ENCODE assay signal across 8 mouse cellular contexts in genomic region chrX:151802328-151802955, GRCm38 (mm10). TPM values are rescaled to one million over a fixed set of nuclear protein-coding genes. Genes with fewer than 3 reads are reported as not detected.
DNase-seq lines count a peak whose midpoint lies in the region; ATAC-seq and TF ChIP-seq lines count a peak whose summit lies in the region.

No protein-coding gene starts in this region.

- TF ChIP-seq POLR2A in lung, adult 2 months (IDR thresholded peaks at IDR 0.05; ENCODE audit: borderline replicate concordance, extremely low read depth, low read depth, low read length) = no peak

- WGBS in lung, adult 2 months = 37% methylated on average over 13 of the region's 13 CpGs
- 27% methylated on average over 13 of the region's 13 CpGs for WGBS in forebrain, embryonic 15.5 days
- WGBS in liver, postnatal 0 days (ENCODE audit: insufficient replicate concordance) = 18% methylated on average over 13 of the region's 13 CpGs

- H3K36me3 ChIP-seq in forebrain, embryonic 15.5 days = no peaks in the 10 kb centered on the region
- H3K36me3 ChIP-seq in liver, postnatal 0 days (replicated peaks; ENCODE audit: insufficient read depth, low read length) = no peaks in the 10 kb centered on the region

- peak overlapping the region; percentile 95 for H3K27ac ChIP-seq in forebrain, embryonic 15.5 days (replicated peaks)
- H3K27ac ChIP-seq in liver, postnatal 0 days (ENCODE audit: low read depth) = peak overlapping the region; percentile 99

- DNase-seq in adrenal gland, adult 2 months = peak; percentile 5
- DNase-seq in adrenal gland, adult (ENCODE audit: inconsistent age in 2 of 2, low spot score in 1 of 2) = no peak
- no peak for DNase-seq in lung, adult 2 months
- no peak for DNase-seq in lung, adult 18-20 months
- DNase-seq in liver, postnatal 0 days = no peak
- no peak for DNase-seq in frontal cortex, postnatal 36 days (ENCODE audit: low spot score in 2 of 2)
- DNase-seq in layer of hippocampus, postnatal 36 days = no peak

- peak overlapping the region; percentile 53 for H3K9ac ChIP-seq in forebrain, embryonic 15.5 days (replicated peaks)
- H3K9ac ChIP-seq in liver, postnatal 0 days (replicated peaks) = peak overlapping the region; percentile 57

- no peak for ATAC-seq in forebrain, embryonic 15.5 days (replicated peaks)
- ATAC-seq in liver, postnatal 0 days = no peak

- H3K4me3 ChIP-seq in lung, adult 2 months (replicated peaks; ENCODE audit: extremely low read depth, low read depth, low read length) = peak overlapping the region; percentile 84
- H3K4me3 ChIP-seq in forebrain, embryonic 15.5 days = peak overlapping the region; percentile 49
- peak overlapping the region; percentile 48 for H3K4me3 ChIP-seq in liver, postnatal 0 days (ENCODE audit: low read depth, low read length)

- TF ChIP-seq EP300 in liver, postnatal 0 days (IDR thresholded peaks at IDR 0.05; ENCODE audit: low read depth) = no peak

- H3K4me1 ChIP-seq in lung, adult 2 months (ENCODE audit: control insufficient read depth, insufficient read depth, low read length) = no peaks in the 10 kb centered on the region; the same call in 1 of the 2 replicates
- H3K4me1 ChIP-seq in forebrain, embryonic 15.5 days = peaks cover 8% of the 10 kb centered on the region
- 0 out of 2 replicates have a peak, but pooled peaks cover 2% of the 10 kb centered on the region for H3K4me1 ChIP-seq in liver, postnatal 0 days (ENCODE audit: insufficient read depth)

- H3K9me3 ChIP-seq in forebrain, embryonic 15.5 days = no peaks in the 10 kb centered on the region
- no peaks in the 10 kb centered on the region for H3K9me3 ChIP-seq in liver, postnatal 0 days (ENCODE audit: low read length)

- no peak for TF ChIP-seq CTCF in lung, adult 2 months (IDR thresholded peaks at IDR 0.05; ENCODE audit: insufficient read depth, low read length)
- TF ChIP-seq CTCF in liver, postnatal 0 days (IDR thresholded peaks at IDR 0.05; ENCODE audit: low read depth) = no peak

- no peaks in the 10 kb centered on the region for H3K27me3 ChIP-seq in forebrain, embryonic 15.5 days
- H3K27me3 ChIP-seq in liver, postnatal 0 days (ENCODE audit: insufficient read depth, low read length) = no peaks in the 10 kb centered on the region

- peak overlapping the region; percentile 43 for H3K4me2 ChIP-seq in forebrain, embryonic 15.5 days (replicated peaks)
- peak overlapping the region; percentile 73 for H3K4me2 ChIP-seq in liver, postnatal 0 days (ENCODE audit: low read depth, low read length)

RNA-seq across cellular contexts. Expression of gene Huwe1, which starts 1.8 kb away (rescaled TPM):
- 100 to 1,000 TPM; 168 to 196 TPM for total RNA-seq in adrenal gland, adult 2 months (2021)
- 37.4 and 48.3 TPM in 2 replicates for polyA plus RNA-seq in adrenal gland, adult 2 months (2012; rRNA removed)
- 45.0 and 55.2 TPM in 2 replicates for polyA plus RNA-seq in lung, adult 2 months (2012; rRNA removed)
- 61.6 and 62.2 TPM in 2 replicates for polyA plus RNA-seq in forebrain, embryonic 15.5 days (2015; fragmentation: Nextera tagmentation; extraction: Ambion mirVana)
- polyA plus RNA-seq in liver, postnatal 0 days (2015; fragmentation: Nextera tagmentation; extraction: Ambion mirVana) = 6.5 and 11.1 TPM in 2 replicates
- 100 to 1,000 TPM; 267 to 276 TPM for total RNA-seq in layer of hippocampus, postnatal 36 days (2021)
